Comparison of ENCODE assay signal across 8 mouse cellular contexts in the genomic region with DNA sequence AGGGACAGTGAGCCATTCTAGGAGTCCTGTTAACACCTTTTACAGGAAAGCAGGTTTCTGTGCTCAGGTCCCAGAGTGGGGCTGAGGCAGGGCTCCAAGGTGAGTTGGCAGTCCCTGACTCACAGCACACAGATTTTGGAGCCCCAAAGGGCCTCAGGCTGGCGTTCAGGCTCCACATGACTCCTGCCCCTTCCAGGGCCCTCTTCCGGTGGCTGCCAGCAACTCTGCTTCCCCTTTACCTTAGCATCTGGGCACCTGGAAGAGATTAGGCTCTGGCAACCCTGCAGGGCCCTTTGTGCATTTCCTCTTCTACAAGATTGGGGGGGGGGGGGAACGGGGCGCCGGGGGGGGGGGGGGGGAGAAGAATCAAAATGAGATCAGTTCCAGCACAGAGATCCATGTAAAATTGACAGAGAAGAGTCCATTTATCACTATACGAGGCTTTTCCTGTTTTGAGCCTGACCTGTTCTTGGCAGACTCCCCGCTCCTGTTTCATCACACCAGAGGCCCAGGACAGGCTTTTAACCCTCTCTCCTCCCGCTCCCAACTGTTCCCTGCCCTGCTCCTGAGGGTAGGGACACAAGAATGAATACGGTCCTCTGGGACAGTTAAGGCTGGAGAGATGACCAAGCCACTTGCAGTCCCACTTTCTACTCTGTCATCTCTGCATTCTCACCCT.
DNase-seq lines count a peak whose midpoint lies in the region; ATAC-seq and TF ChIP-seq lines count a peak whose summit lies in the region.

No protein-coding gene starts in this region.

- peaks cover 18% of the 10 kb centered on the region for H3K4me1 ChIP-seq in forebrain, embryonic 10.5 days
- H3K4me1 ChIP-seq in forebrain, postnatal 0 days (ENCODE audit: insufficient read depth): no peaks in the 10 kb centered on the region
- peaks cover 9% of the 10 kb centered on the region for H3K4me1 ChIP-seq in embryonic facial prominence, embryonic 13.5 days
- peaks cover 30% of the 10 kb centered on the region for H3K4me1 ChIP-seq in limb, embryonic 12.5 days (replicated peaks)

- no peaks in the 10 kb centered on the region; the same call in 1 of the 2 replicates for H3K9me3 ChIP-seq in forebrain, embryonic 10.5 days
- no peaks in the 10 kb centered on the region for H3K9me3 ChIP-seq in forebrain, postnatal 0 days (ENCODE audit: low read length)
- H3K9me3 ChIP-seq in embryonic facial prominence, embryonic 13.5 days: no peaks in the 10 kb centered on the region
- H3K9me3 ChIP-seq in limb, embryonic 12.5 days: no peaks in the 10 kb centered on the region

- no peaks in the 10 kb centered on the region for H3K36me3 ChIP-seq in forebrain, embryonic 10.5 days (replicated peaks)
- no peaks in the 10 kb centered on the region for H3K36me3 ChIP-seq in forebrain, postnatal 0 days (ENCODE audit: insufficient read depth)
- H3K36me3 ChIP-seq in embryonic facial prominence, embryonic 13.5 days: no peaks in the 10 kb centered on the region
- H3K36me3 ChIP-seq in limb, embryonic 12.5 days: no peaks in the 10 kb centered on the region; the same call in 1 of the 2 replicates

- no peak for ATAC-seq in forebrain, postnatal 0 days
- peak; percentile 60 for ATAC-seq in activated CD4-positive, CD25-positive, alpha-beta regulatory T cell, adult 4 months
- ATAC-seq in embryonic facial prominence, embryonic 13.5 days (ENCODE audit: insufficient number of reproducible peaks, insufficient read depth, low FRiP score, low TSS enrichment, low read depth): peak; percentile 67
- ATAC-seq in limb, embryonic 12.5 days (ENCODE audit: insufficient number of reproducible peaks, insufficient read depth, low FRiP score, low TSS enrichment, low read depth): no peak; the same call in 1 of the 2 replicates

- no peaks in the 10 kb centered on the region for H3K27me3 ChIP-seq in forebrain, embryonic 10.5 days (ENCODE audit: poor library complexity, severe bottlenecking)
- H3K27me3 ChIP-seq in forebrain, postnatal 0 days (ENCODE audit: insufficient read depth, low read length): no peaks in the 10 kb centered on the region
- H3K27me3 ChIP-seq in embryonic facial prominence, embryonic 13.5 days: no peaks in the 10 kb centered on the region
- H3K27me3 ChIP-seq in limb, embryonic 12.5 days: no peaks in the 10 kb centered on the region

- peak overlapping the region; percentile 79 for H3K27ac ChIP-seq in forebrain, embryonic 10.5 days
- H3K27ac ChIP-seq in forebrain, postnatal 0 days (ENCODE audit: low read depth, low read length): no peak overlapping the region
- peak overlapping the region; percentile 78 for H3K27ac ChIP-seq in embryonic facial prominence, embryonic 13.5 days
- peak overlapping the region; percentile 81 for H3K27ac ChIP-seq in limb, embryonic 12.5 days

- no peak for TF ChIP-seq CTCF in forebrain, postnatal 0 days (IDR thresholded peaks at IDR 0.05; ENCODE audit: low read depth)

- WGBS in forebrain, embryonic 10.5 days: 31% methylated on average over 8 of the region's 9 CpGs
- WGBS in forebrain, postnatal 0 days: 32% methylated on average over 6 of the region's 9 CpGs
- 6% methylated on average over 8 of the region's 9 CpGs for WGBS in embryonic facial prominence, embryonic 13.5 days
- WGBS in limb, embryonic 12.5 days: 9% methylated on average over 8 of the region's 9 CpGs

- no peak overlapping the region for H3K4me2 ChIP-seq in forebrain, postnatal 0 days (ENCODE audit: low read depth)
- no peak overlapping the region for H3K4me2 ChIP-seq in embryonic facial prominence, embryonic 13.5 days
- no peak overlapping the region for H3K4me2 ChIP-seq in limb, embryonic 12.5 days

- H3K4me3 ChIP-seq in forebrain, embryonic 10.5 days: no peak overlapping the region
- no peak overlapping the region for H3K4me3 ChIP-seq in forebrain, postnatal 0 days (ENCODE audit: low read depth, low read length)
- no peak overlapping the region for H3K4me3 ChIP-seq in embryonic facial prominence, embryonic 13.5 days
- H3K4me3 ChIP-seq in limb, embryonic 12.5 days (replicated peaks): no peak overlapping the region

- H3K9ac ChIP-seq in forebrain, postnatal 0 days: no peak overlapping the region
- H3K9ac ChIP-seq in embryonic facial prominence, embryonic 13.5 days: no peak overlapping the region
- no peak overlapping the region for H3K9ac ChIP-seq in limb, embryonic 12.5 days (replicated peaks)

- DNase-seq in forebrain, embryonic 10.5 days (ENCODE audit: extremely low spot score, low spot score): no peak
- DNase-seq in forebrain, postnatal 0 days: no peak
- DNase-seq in thymus, postnatal 36 days: peak; percentile 39 to 58
- DNase-seq in gastrocnemius, postnatal 25 days: no peak
- no peak for DNase-seq in retina, embryonic 14.5 days (ENCODE audit: low spot score)

Comparison
In these comparisons a context has a peak if more than half of its experiments do, and no peak if none do; other contexts are left out.
1. DNase-seq: peak in thymus, postnatal 36 days (2 of 2); none in forebrain, embryonic 10.5 days (single experiment), forebrain, postnatal 0 days (single experiment), gastrocnemius, postnatal 25 days (single experiment) and retina, embryonic 14.5 days (single experiment).
2. ATAC-seq: peak in activated CD4-positive, CD25-positive, alpha-beta regulatory T cell, adult 4 months (single experiment) and embryonic facial prominence, embryonic 13.5 days (single experiment); none in forebrain, postnatal 0 days (single experiment) and limb, embryonic 12.5 days (single experiment).